Mouse (Mus musculus): ENCODE results near the gene Gm49378.
A peak's percentile ranks its signal among the peaks of the same experiment; 100 is the strongest.

The Gm49378 gene

DNA sequence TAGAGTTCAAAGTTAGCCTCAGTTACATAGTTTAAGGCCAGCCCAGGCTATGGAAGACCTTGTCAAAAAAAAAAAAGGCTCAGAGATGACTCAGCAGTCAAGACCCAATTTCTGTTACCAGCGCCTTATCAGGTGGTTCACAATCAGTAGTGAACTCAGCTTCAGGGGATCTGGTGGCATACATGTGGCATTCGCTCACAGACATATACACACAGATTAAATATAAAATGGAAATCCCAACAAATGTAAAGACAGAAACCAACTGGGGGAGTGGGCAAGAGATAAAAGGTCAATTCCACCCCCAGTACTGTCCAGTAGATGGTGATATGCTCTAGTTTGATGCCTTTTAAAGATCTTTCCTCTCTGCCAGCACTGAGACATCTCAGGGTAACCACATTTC lies 51.5 kb downstream of the Gm49378 start:
- DNase-seq = no peak

DNA sequence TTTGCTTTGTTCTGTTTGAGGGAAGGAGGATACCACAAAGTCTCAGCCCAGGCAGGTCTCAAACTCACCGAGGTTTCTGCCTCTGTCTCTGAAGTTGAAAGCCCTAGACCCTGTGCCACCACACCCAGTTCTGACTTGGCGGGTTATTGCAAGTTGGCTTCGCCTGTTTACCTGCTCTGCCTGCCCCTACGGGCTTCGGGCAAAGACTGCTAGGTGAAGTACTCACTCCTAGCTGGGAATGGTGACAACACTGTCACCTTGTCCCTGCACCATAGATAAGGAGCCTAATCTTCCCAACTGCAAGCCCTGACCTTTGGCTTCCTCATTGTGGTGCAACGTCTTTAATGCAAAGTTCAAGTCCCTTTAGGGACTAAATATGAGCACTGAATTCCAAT lies 52.1 kb downstream of the Gm49378 start:
- no peak for DNase-seq

DNA sequence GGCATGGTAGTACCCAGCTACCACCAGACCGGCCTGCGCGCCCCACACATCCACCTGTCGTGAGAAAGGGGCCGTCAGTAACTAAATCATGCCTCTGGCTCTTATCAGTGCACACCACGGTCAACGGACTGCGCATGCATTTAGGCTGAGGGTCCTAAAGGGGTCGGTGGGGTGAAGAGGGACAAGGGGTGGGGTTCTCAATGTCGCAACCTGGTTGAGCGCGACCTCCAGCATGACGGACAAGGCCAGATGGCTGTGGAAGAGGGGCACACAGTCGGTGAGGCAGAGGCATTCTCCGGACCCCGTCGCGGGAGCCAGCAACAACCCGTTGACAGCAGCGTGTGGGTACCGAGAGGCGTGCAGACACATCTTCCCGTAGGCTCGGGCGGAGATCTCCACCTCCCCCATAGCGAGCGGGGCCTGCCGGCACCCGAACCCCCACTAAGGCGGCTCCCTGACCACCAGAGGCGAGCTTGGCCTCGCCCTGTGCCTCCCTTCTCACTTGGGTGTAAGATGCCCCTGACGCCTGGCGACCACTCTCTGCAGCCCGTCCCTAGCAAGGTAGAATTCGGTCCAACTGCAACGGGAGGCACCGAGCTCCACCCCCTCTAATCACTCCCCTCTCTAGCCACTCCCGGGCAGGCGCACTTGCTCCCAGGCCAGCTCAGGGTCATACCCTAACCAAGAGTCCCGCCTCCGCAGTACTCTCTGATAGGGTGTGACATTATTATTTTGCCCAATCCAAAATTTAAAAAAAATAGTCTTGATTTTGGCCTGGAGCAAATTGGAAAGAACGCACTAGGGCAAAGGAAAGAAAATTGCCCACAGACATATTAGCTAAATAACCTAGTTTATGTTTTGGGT lies 52.8 kb downstream of the Gm49378 start, which contains the start of gene Emc9:
Gene Emc9 (minus strand): TSS at position 601 of the 864 bp plus-strand sequence.
- DNase-seq = peak; percentile 63

DNA sequence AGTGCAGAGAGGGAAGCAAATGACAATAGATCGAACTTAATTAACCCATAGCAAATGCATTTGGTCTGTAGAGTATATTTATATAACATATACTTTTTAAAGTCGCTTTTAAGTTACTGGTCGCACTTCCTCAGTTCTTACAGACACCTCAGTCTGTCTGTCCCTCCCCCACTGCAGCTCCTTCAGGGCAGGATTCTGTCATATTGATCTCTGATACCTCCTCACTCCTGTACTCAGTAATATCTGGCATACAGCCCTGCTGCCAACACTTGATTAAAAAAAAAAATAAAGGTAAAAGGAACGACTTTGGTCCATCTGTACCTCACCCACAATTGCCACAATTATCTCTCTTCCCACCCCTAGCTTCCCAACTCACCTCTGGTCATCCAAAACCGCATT lies 53.4 kb downstream of the Gm49378 start:
- no peak for DNase-seq

DNA sequence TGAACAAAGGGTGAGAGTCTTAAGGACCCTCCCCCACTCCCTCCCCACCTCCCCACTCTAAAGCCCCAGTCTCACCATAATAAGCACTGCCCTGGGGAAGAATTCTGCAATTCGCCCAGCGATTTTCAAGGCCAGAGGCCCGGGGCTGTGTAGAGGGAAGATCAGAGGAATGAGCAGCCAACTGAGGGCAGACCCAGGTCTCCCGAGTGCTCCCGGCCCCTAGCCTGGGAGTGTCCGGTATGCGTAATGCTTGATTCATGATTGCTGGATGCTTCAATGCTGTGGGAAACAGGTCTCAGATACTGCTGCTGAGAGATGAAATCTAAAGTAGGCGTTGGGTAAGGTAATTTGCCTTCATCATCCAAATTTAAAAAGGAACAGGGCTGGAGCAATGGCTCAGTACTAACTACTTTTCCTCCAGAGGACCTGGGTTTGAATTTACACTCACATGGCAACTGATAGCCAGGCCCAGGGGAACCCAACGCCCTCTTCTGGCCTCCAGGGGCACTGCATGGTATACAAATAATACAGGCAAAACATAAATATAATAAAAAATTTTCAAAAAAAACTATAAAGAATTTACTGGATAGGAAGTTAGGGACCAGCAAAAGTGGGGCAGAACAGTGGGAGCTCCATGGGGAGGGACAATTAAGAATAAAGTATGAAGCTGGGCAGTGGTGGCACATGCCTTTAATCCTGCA lies 55.6 kb downstream of the Gm49378 start:
- DNase-seq = peak; percentile 40

DNA sequence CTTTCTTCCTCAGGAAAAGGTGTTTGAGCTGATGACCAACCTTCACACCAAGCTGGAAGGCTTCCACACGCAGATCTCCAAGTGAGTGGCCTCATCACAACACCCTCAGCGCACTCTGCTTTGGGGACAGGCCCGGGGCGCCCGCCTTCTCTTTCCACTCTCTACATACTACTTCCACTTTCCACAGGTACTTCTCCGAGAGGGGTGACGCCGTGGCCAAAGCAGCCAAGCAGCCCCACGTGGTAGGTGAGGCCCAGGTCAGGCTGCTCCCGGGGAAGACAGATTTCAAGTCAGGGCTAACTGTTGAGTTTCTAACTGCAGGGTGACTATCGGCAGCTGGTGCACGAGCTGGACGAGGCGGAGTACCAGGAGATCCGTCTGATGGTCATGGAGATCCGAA lies 57.0 kb downstream of the Gm49378 start:
- DNase-seq = no peak

DNA sequence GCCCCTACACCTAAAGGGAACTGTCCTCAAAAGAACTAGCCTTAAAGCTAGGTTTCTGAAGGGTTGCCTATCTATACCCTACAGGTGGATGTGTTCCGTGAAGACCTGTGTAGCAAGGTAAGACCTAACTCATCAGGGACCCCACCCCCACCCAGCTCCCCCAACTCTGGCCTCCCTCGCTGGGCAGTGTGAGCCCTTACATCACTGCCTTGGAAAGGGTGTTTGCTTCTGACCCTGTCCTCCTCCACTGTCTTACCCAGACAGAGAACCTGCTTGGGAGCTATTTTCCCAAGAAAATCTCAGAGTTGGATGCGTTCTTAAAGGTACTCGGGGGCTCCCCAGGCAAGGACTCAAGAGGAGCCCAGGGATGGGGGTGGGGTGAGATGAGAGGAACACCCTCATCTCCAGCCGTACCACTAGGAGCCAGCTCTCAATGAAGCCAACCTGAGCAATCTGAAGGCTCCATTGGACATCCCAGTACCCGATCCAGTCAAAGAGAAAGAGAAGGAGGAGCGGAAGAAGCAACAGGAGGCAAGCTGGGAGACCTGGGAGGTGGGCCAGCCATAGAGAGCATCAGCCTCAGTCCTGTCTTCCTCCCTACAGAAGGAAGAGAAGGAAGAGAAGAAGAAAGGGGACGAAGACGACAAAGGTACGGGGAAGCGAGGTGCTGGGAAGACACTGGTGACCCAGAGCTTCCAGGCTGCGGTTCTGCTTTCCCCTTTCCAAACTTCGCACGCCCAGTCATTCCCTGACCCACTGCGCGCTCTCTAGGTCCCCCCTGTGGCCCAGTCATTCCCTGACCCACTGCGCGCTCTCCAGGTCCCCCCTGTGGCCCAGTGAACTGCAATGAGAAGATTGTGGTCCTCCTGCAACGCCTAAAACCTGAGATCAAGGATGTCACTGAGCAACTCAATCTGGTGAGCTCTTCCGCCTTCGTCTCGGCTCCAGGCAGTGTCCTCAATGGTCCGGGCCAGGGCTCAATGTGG lies 57.9 kb downstream of the Gm49378 start:
- DNase-seq = no peak

All from thymus, postnatal 4 days (tissue).